Mouse (Mus musculus) kidney, postnatal 0 days (tissue): ENCODE results near the gene Pex19. TPM values are rescaled to one million over a fixed set of nuclear protein-coding genes. Genes with fewer than 3 reads are reported as not detected.
A peak's percentile ranks its signal among the peaks of the same experiment; 100 is the strongest.

ENCODE experiments used
- ATAC-seq: fragments of 200-750 bp; cut with Nextera tagmentation; replicated peaks from 2 replicates; pipeline ENCODE4 v1.8.0; 2017; ENCODE audit warnings: low read depth, moderate number of reproducible peaks, moderate TSS enrichment, moderate library complexity; ENCODE audit not compliant: low FRiP score
- DNase-seq: peaks from one replicate; pipeline ENCODE4 v3.0.0-alpha.2; 2016; ENCODE audit warnings: low spot score
- H3K27ac ChIP-seq: fragments of 300-500 bp; sonication (generic); 2 replicates; pipeline ENCODE4 v1.5.1; 2014; ENCODE audit warnings: mild to moderate bottlenecking
- H3K27me3 ChIP-seq: fragments of 300-500 bp; sonication (generic); 2 replicates; pipeline ENCODE4 v1.6.1; 2014; ENCODE audit warnings: low read length, mixed read lengths; ENCODE audit not compliant: insufficient read depth
- H3K36me3 ChIP-seq: fragments of 300-500 bp; sonication (generic); 2 replicates; pipeline ENCODE4 v1.6.1; 2014; ENCODE audit warnings: low read length, mixed read lengths; ENCODE audit not compliant: insufficient read depth
- H3K4me1 ChIP-seq: fragments of 300-500 bp; sonication (generic); replicated peaks from 2 replicates; pipeline ENCODE4 v1.6.1; 2014; ENCODE audit warnings: antibody characterized with exemption, low read length, mixed read lengths; ENCODE audit not compliant: insufficient read depth
- H3K4me2 ChIP-seq: fragments of 300-500 bp; sonication (generic); 2 replicates; pipeline ENCODE4 v1.6.1; 2014; ENCODE audit warnings: mild to moderate bottlenecking, low read length, moderate library complexity, mixed read lengths
- H3K4me3 ChIP-seq: fragments of 300-500 bp; sonication (generic); replicated peaks from 2 replicates; pipeline ENCODE4 v1.5.1; 2014; ENCODE audit warnings: low read depth, low read length
- H3K9ac ChIP-seq: fragments of 300-500 bp; sonication (generic); 2 replicates; pipeline ENCODE4 v1.6.1; 2014; ENCODE audit warnings: low read depth, low read length
- H3K9me3 ChIP-seq: fragments of 300-500 bp; sonication (generic); replicated peaks from 2 replicates; pipeline ENCODE4 v1.6.1; 2016; ENCODE audit warnings: low read length, inconsistent platforms, mixed read lengths
- CTCF ChIP-seq: IDR thresholded peaks from 2 replicates; pipeline ENCODE4 v1.5.1; 2016; ENCODE audit warnings: antibody characterized with exemption, low read depth, mild to moderate bottlenecking, moderate library complexity
- WGBS: fragments of 180-500 bp; shearing (Covaris S2); extraction: QIAGEN DNeasy Blood & Tissue Kit; methylation state at CpG from one replicate; pipeline ENCODE4 v1.1.7; 2014; 5-methylcytosine and 5-hydroxymethylcytosine counted together
- polyA plus RNA-seq: library from polyadenylated mRNA; unstranded; fragments of >200 nt; fragmentation: Nextera tagmentation; extraction: Ambion mirVana; gene quantifications from 2 replicates; pipeline ENCODE4 v1.2.1, GENCODE M21; 2015

The Pex19 gene
- polyA plus RNA-seq, 1 experiment from 2014 or later = 133 TPM

DNA sequence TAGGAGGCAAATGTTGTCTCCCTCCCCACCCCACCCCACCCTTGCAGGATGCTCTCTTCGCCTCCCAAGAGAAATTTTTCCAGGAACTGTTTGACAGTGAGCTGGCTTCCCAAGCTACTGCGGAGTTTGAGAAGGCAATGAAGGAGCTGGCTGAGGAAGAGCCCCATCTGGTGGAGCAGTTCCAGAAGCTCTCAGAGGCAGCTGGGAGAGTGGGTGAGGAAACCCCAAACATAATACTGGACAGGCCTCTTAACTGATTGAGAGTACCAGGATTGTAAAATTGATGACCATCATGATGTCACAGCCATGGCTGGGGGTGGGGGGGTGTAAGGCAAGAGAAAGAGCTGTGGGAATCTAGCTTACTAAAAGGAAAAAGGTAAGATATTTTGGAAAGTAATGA lies 2.6 kb downstream of the Pex19 start:
- Histone ChIP-seq H3K9ac (no peak overlapping the region), H3K4me2 (no peak overlapping the region), H3K4me3 (no peak overlapping the region), H3K27ac (no peak overlapping the region), H3K9me3 (no peaks in the 10 kb centered on the region), H3K27me3 (no peaks in the 10 kb centered on the region), H3K36me3 (peaks cover 43% of the 10 kb centered on the region), H3K4me1 (peaks cover 10% of the 10 kb centered on the region; the same call in 1 of the 2 replicates)
- WGBS = 69% methylated on average over 2 of the region's 2 CpGs
- ATAC-seq (no peak), DNase-seq (peak; percentile 57)
- TF ChIP-seq CTCF = peak; percentile 56

DNA sequence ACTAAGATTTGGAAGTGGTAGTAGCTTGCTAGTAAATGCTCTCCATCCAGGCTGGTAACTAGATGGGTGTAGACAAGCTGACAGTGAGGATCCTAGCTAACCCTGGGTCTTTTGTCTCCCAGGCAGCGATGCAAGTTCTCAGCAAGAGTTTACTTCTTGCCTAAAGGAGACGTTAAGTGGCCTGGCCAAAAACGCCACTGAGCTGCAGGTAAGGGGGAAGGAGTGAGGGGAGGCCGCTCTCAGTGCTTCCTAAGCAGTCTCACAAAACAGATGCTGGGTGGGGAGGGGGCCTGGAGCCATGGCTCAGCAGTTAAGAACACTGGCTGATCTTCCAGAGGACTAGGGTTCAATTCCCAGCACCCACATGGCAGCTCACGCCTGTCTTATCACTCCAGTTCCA lies 3.2 kb downstream of the Pex19 start:
- 91% methylated on average over 5 of the region's 5 CpGs for WGBS
- H3K4me3 ChIP-seq = no peak overlapping the region
- no peak overlapping the region for H3K9ac ChIP-seq
- no peaks in the 10 kb centered on the region for H3K9me3 ChIP-seq
- TF ChIP-seq CTCF = no peak
- peaks cover 49% of the 10 kb centered on the region for H3K36me3 ChIP-seq
- no peak overlapping the region for H3K27ac ChIP-seq
- no peak overlapping the region for H3K4me2 ChIP-seq
- DNase-seq (no peak), ATAC-seq (no peak)
- H3K27me3 ChIP-seq = no peaks in the 10 kb centered on the region
- H3K4me1 ChIP-seq = peaks cover 10% of the 10 kb centered on the region; the same call in 1 of the 2 replicates

DNA sequence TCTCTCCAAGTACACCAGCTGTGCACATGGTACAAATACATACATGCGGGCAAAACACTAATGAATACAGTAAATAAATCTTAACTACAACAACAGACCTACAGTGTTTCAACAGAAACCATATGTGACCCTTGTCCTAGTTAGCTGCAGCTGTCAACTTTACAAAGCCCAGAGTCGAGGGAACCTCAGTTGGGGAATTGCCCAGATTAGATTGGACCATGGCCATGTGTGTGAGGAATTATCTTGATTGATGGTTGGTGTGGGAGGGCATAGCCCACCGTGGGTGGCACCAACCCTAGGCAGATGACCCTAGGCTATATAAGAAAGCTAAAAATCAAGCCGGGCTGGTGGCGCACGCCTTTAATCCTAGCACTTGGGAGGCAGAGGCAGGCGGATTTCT lies 5.8 kb downstream of the Pex19 start:
- no peak overlapping the region for H3K27ac ChIP-seq
- no peak overlapping the region for H3K9ac ChIP-seq
- ATAC-seq (no peak), DNase-seq (no peak)
- H3K36me3 ChIP-seq = peaks cover 52% of the 10 kb centered on the region
- no peaks in the 10 kb centered on the region for H3K9me3 ChIP-seq
- no peak for TF ChIP-seq CTCF
- peaks cover 5% of the 10 kb centered on the region; the same call in 1 of the 2 replicates for H3K4me1 ChIP-seq
- 86% methylated on average over 7 of the region's 7 CpGs for WGBS
- H3K4me3 ChIP-seq = no peak overlapping the region
- H3K4me2 ChIP-seq = no peak overlapping the region
- H3K27me3 ChIP-seq = no peaks in the 10 kb centered on the region

DNA sequence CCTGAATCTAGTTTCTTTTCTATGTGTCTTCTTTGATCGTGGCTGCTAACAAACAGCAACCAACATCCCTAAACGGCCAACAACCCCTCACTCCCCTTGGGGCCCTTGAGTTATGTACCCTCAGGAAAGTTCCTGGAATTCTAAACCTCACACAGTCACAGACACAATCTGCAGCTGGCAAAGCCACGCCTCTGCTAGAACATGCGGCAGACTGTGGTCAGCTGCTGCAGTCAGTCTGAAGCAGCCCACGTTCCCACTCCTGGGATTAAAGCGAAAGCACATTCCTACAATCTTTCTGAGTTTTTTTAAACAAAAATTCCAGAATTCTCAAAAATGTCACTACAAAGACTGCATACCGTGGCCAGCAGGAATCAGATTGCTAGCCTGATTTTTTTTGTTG lies 7.0 kb downstream of the Pex19 start:
- Histone ChIP-seq H3K36me3 (peaks cover 52% of the 10 kb centered on the region), H3K4me1 (no peaks in the 10 kb centered on the region), H3K4me2 (no peak overlapping the region), H3K27me3 (no peaks in the 10 kb centered on the region), H3K9ac (no peak overlapping the region), H3K9me3 (no peaks in the 10 kb centered on the region), H3K4me3 (no peak overlapping the region), H3K27ac (no peak overlapping the region)
- DNase-seq = peak; percentile 46
- no peak for TF ChIP-seq CTCF
- ATAC-seq = no peak
- WGBS = 77% methylated on average over 7 of the region's 7 CpGs

DNA sequence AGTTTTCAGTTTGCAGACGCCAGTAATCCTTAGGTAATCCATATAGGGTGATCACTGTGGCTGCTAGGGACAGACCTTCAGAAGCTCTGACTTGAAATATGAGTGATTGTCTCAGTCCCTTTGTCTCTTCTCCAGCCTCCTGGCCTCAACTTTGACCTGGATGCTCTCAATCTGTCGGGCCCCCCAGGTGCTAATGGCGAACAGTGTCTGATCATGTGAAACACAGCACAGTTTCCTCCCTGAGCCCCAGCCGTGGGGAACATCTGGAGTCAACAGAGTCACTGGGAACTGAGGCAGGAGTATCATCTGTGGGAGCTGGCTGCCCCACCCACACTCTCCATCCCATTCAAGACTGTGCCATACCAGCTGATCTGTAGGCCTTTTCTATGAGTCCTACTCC lies 7.5 kb downstream of the Pex19 start:
- Histone ChIP-seq H3K27me3 (no peaks in the 10 kb centered on the region), H3K9me3 (no peaks in the 10 kb centered on the region), H3K4me2 (no peak overlapping the region), H3K4me3 (no peak overlapping the region), H3K36me3 (peaks cover 47% of the 10 kb centered on the region), H3K4me1 (no peaks in the 10 kb centered on the region), H3K27ac (no peak overlapping the region), H3K9ac (no peak overlapping the region)
- WGBS = 75% methylated on average over 4 of the region's 4 CpGs
- no peak for TF ChIP-seq CTCF
- no peak for DNase-seq
- no peak for ATAC-seq

DNA sequence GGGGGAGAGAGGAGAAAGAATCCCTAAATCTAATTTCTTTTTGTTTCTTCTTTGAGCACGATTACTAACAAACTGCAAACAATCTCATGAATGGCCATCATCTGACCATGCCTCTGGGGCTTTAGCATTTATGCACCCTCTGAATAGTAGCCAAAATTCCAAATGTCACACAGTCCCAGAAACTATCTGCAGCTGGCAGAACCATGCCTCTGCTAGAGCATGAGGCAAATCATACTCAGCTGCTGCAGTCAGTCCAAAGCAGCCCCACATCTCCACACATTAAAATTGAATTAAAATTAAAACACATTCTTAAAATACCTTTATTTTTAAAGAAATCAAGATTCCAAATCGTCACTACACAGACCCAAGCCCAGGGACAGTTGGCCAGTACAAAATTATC lies 13.6 kb downstream of the Pex19 start:
- WGBS = 84% methylated on average over 2 of the region's 2 CpGs
- no peaks in the 10 kb centered on the region for H3K9me3 ChIP-seq
- no peak overlapping the region for H3K4me2 ChIP-seq
- H3K4me3 ChIP-seq = no peak overlapping the region
- no peaks in the 10 kb centered on the region for H3K36me3 ChIP-seq
- H3K27me3 ChIP-seq = no peaks in the 10 kb centered on the region
- no peak for ATAC-seq
- no peak overlapping the region for H3K9ac ChIP-seq
- TF ChIP-seq CTCF = no peak
- no peak for DNase-seq
- no peaks in the 10 kb centered on the region for H3K4me1 ChIP-seq
- no peak overlapping the region for H3K27ac ChIP-seq

DNA sequence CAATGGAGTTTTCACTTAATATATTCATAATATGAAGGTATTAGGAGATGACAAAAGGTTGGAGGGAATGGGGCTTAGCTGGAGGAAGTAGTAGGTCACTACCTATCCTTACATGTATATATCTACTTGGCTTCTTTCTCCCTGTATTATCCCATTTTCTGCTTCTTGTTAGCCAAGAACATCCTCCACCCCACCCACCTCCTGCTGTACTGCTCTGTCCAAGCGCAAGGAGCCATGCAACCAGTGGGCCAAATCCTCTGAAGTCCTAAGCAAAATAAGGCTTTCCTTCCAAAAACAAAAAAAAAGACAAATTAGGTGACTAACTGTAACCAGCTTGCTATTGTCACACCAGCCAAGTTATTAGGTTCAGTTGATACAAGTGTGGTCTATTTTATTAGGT lies 14.3 kb downstream of the Pex19 start:
- ATAC-seq (no peak), DNase-seq (no peak)
- Histone ChIP-seq H3K27me3 (no peaks in the 10 kb centered on the region), H3K9me3 (no peaks in the 10 kb centered on the region), H3K4me1 (no peaks in the 10 kb centered on the region), H3K4me2 (no peak overlapping the region), H3K27ac (no peak overlapping the region), H3K9ac (no peak overlapping the region), H3K36me3 (no peaks in the 10 kb centered on the region), H3K4me3 (no peak overlapping the region)
- WGBS = 91% methylated on average over 1 of the region's 1 CpGs
- no peak for TF ChIP-seq CTCF
